Mouse (Mus musculus): ENCODE results near the gene Gpr1.

GRCm38 (mm10) chr1:63195848-63196512, 18.4 kb downstream of the Gpr1 start:
- TF ChIP-seq POLR2A (IDR thresholded peaks at IDR 0.05; ENCODE audit: borderline replicate concordance, extremely low read depth, low read depth, low read length) = no peak
- TF ChIP-seq CTCF (IDR thresholded peaks at IDR 0.05; ENCODE audit: insufficient read depth, low read length) = no peak

Data from lung, adult 2 months (tissue).